Mouse (Mus musculus) stomach, embryonic 14.5 days (tissue): ENCODE measurements around the gene Zfp384. TPM values are rescaled to one million over a fixed set of nuclear protein-coding genes. Genes with fewer than 3 reads are reported as not detected.
A peak's percentile ranks its signal among the peaks of the same experiment; 100 is the strongest.

Experiments used
- ATAC-seq: fragments of 200-750 bp; cut with Nextera tagmentation; 2 replicates; pipeline ENCODE4 v1.8.0; 2017; ENCODE audit warnings: low read depth, moderate TSS enrichment; ENCODE audit not compliant: insufficient number of reproducible peaks, insufficient read depth, low FRiP score
- H3K27ac ChIP-seq: fragments of 300-500 bp; sonication (generic); 2 replicates; pipeline ENCODE4 v1.5.1; 2014; ENCODE audit warnings: mild to moderate bottlenecking, low read length, moderate library complexity, mixed read lengths
- H3K27me3 ChIP-seq: fragments of 300-500 bp; sonication (generic); 2 replicates; pipeline ENCODE4 v1.6.1; 2014; ENCODE audit warnings: low read length, control low read depth, mixed read lengths; ENCODE audit not compliant: control insufficient read depth, insufficient read depth
- H3K36me3 ChIP-seq: fragments of 300-500 bp; sonication (generic); 2 replicates; pipeline ENCODE4 v1.6.1; 2014; ENCODE audit warnings: mild to moderate bottlenecking, control low read depth, low read length, moderate library complexity, mixed read lengths; ENCODE audit not compliant: control insufficient read depth, insufficient read depth
- H3K4me1 ChIP-seq: fragments of 300-500 bp; sonication (generic); 2 replicates; pipeline ENCODE4 v1.6.1; 2014; ENCODE audit warnings: low read length, control low read depth, mixed read lengths; ENCODE audit not compliant: control insufficient read depth, insufficient read depth
- H3K4me2 ChIP-seq: fragments of 300-500 bp; sonication (generic); replicated peaks from 2 replicates; pipeline ENCODE4 v1.6.1; 2014; ENCODE audit warnings: low read depth, low read length, control low read depth
- H3K4me3 ChIP-seq: fragments of 300-500 bp; sonication (generic); 2 replicates; pipeline ENCODE4 v1.5.1; 2014; ENCODE audit warnings: low read depth, low read length, control low read depth
- H3K9ac ChIP-seq: fragments of 300-500 bp; sonication (generic); replicated peaks from 2 replicates; pipeline ENCODE4 v1.6.1; 2014; ENCODE audit warnings: low read depth, mild to moderate bottlenecking, control low read depth, low read length, moderate library complexity, mixed read lengths
- H3K9me3 ChIP-seq: fragments of 300-500 bp; sonication (generic); 2 replicates; pipeline ENCODE4 v1.6.1; 2016; ENCODE audit warnings: low read depth, low read length, control low read depth; ENCODE audit not compliant: control insufficient read depth
- WGBS: fragments of 180-500 bp; shearing (Covaris S2); extraction: QIAGEN DNeasy Blood & Tissue Kit; methylation state at CpG from one replicate; pipeline ENCODE4 v1.1.7; 2014; 5-methylcytosine and 5-hydroxymethylcytosine counted together
- polyA plus RNA-seq: library from polyadenylated mRNA; unstranded; fragments of >200 nt; fragmentation: Nextera tagmentation; extraction: Ambion mirVana; gene quantifications from 2 replicates; pipeline ENCODE4 v1.2.1, GENCODE M21; 2014

Gene Zfp384
- polyA plus RNA-seq, 1 experiment from 2014 or later: 15.7 TPM

- Histone ChIP-seq H3K36me3 (no peaks in the 10 kb centered on the region), H3K9ac (no peak overlapping the region), H3K9me3 (no peaks in the 10 kb centered on the region), H3K4me1 (no peaks in the 10 kb centered on the region), H3K27me3 (no peaks in the 10 kb centered on the region), H3K4me3 (no peak overlapping the region), H3K27ac (no peak overlapping the region), H3K4me2 (no peak overlapping the region)
- no peak for ATAC-seq
- 75% methylated on average over 8 of the region's 8 CpGs for WGBS
Measured at GRCm38 (mm10) chr6:125073825-125074224, 64.9 kb downstream of the Zfp384 start.

- peak overlapping the region; percentile 74 for H3K4me2 ChIP-seq
- no peaks in the 10 kb centered on the region for H3K9me3 ChIP-seq
- peak overlapping the region; percentile 61; the same call in 1 of the 2 replicates for H3K27ac ChIP-seq
- peaks cover 7% of the 10 kb centered on the region for H3K4me1 ChIP-seq
- 0 out of 2 replicates have a peak, but pooled peaks cover 2% of the 10 kb centered on the region for H3K27me3 ChIP-seq
- peak overlapping the region; percentile 40 for H3K9ac ChIP-seq
- H3K4me3 ChIP-seq: peak overlapping the region; percentile 38
- H3K36me3 ChIP-seq: no peaks in the 10 kb centered on the region
- ATAC-seq: peak; percentile 12; the same call in 1 of the 2 replicates
- 23% methylated on average over 25 of the region's 25 CpGs for whole genome bisulfite sequencing
Measured at GRCm38 (mm10) chr6:125081394-125081793, 72.4 kb downstream of the Zfp384 start.

- peak overlapping the region; percentile 40 for H3K9ac ChIP-seq
- 22% methylated on average over 45 of the region's 45 CpGs for WGBS
- H3K36me3 ChIP-seq: no peaks in the 10 kb centered on the region
- H3K27me3 ChIP-seq: 0 out of 2 replicates have a peak, but pooled peaks cover 2% of the 10 kb centered on the region
- peak; percentile 87 for ATAC-seq
- no peaks in the 10 kb centered on the region for H3K9me3 ChIP-seq
- peak overlapping the region; percentile 74 for H3K4me2 ChIP-seq
- peaks cover 7% of the 10 kb centered on the region for H3K4me1 ChIP-seq
- H3K4me3 ChIP-seq: peak overlapping the region; percentile 38
- H3K27ac ChIP-seq: peak overlapping the region; percentile 61; the same call in 1 of the 2 replicates
Measured at GRCm38 (mm10) chr6:125081797-125082560, 73.0 kb downstream of the Zfp384 start.

GRCm38 (mm10) chr6:125082801-125083386 is 73.9 kb downstream of the Zfp384 start:
- no peak overlapping the region for H3K4me2 ChIP-seq
- no peak overlapping the region for H3K9ac ChIP-seq
- ATAC-seq: no peak
- no peaks in the 10 kb centered on the region for H3K9me3 ChIP-seq
- no peaks in the 10 kb centered on the region for H3K36me3 ChIP-seq
- 83% methylated on average over 7 of the region's 7 CpGs for WGBS
- H3K4me1 ChIP-seq: peaks cover 7% of the 10 kb centered on the region
- no peak overlapping the region for H3K27ac ChIP-seq
- 0 out of 2 replicates have a peak, but pooled peaks cover 2% of the 10 kb centered on the region for H3K27me3 ChIP-seq
- no peak overlapping the region for H3K4me3 ChIP-seq

- no peak overlapping the region for H3K4me2 ChIP-seq
- H3K27me3 ChIP-seq: 0 out of 2 replicates have a peak, but pooled peaks cover 2% of the 10 kb centered on the region
- 3% methylated on average over 4 of the region's 4 CpGs for WGBS
- no peak overlapping the region for H3K27ac ChIP-seq
- ATAC-seq: peak; percentile 10; the same call in 1 of the 2 replicates
- H3K4me3 ChIP-seq: no peak overlapping the region
- H3K36me3 ChIP-seq: no peaks in the 10 kb centered on the region
- H3K9ac ChIP-seq: no peak overlapping the region
- H3K4me1 ChIP-seq: peaks cover 9% of the 10 kb centered on the region
- H3K9me3 ChIP-seq: no peaks in the 10 kb centered on the region
Measured at GRCm38 (mm10) chr6:125084424-125084823, 75.5 kb downstream of the Zfp384 start.

Other genes with a start within 250 kb of the Zfp384 start
- gene Eno2, start 239.5 kb upstream of the Zfp384 start, polyA plus RNA-seq: 9.5 and 9.7 TPM in 2 replicates
- gene Lrrc23, start 229.4 kb upstream of the Zfp384 start, polyA plus RNA-seq: 0.32 and 0.35 TPM in 2 replicates
- gene Spsb2, start 200.5 kb upstream of the Zfp384 start, polyA plus RNA-seq: 7.4 and 8.0 TPM in 2 replicates
- 844 and 872 TPM in 2 replicates for gene Tpi1, start 194.8 kb upstream of the Zfp384 start, polyA plus RNA-seq
- gene Usp5, start 179.7 kb upstream of the Zfp384 start, polyA plus RNA-seq: 121 and 123 TPM in 2 replicates
- gene Cdca3, start 179.6 kb upstream of the Zfp384 start, polyA plus RNA-seq: 151 and 163 TPM in 2 replicates
- gene Gnb3, start 168.9 kb upstream of the Zfp384 start, polyA plus RNA-seq: 1.4 and 1.5 TPM in 2 replicates
- 43.2 and 43.9 TPM in 2 replicates for gene P3h3, start 151.4 kb upstream of the Zfp384 start, polyA plus RNA-seq
- 0.91 and 1.0 TPM in 2 replicates for gene Gpr162, start 145.2 kb upstream of the Zfp384 start, polyA plus RNA-seq
- gene Cd4, start 120.9 kb upstream of the Zfp384 start, polyA plus RNA-seq: 0.28 and 0.43 TPM in 2 replicates
- 1.3 and 1.5 TPM in 2 replicates for gene Lag3, start 97.4 kb upstream of the Zfp384 start, polyA plus RNA-seq
- gene Ptms, start 89.0 kb upstream of the Zfp384 start, polyA plus RNA-seq: 320 TPM in 2 replicates
- 341 and 354 TPM in 2 replicates for gene Mlf2, start 77.8 kb upstream of the Zfp384 start, polyA plus RNA-seq
- gene Cops7a, start 43.6 kb upstream of the Zfp384 start, polyA plus RNA-seq: 139 and 141 TPM in 2 replicates
- gene Pianp, start 12.5 kb upstream of the Zfp384 start, polyA plus RNA-seq: 4.4 and 6.0 TPM in 2 replicates
- 118 and 119 TPM in 2 replicates for gene Ing4, start 30.6 kb downstream of the Zfp384 start, polyA plus RNA-seq
- gene Acrbp, start 40.5 kb downstream of the Zfp384 start, polyA plus RNA-seq: 15.8 and 18.6 TPM in 2 replicates
- 1.2 and 2.1 TPM in 2 replicates for gene Lpar5, start 58.8 kb downstream of the Zfp384 start, polyA plus RNA-seq
- gene Chd4, start 86.8 kb downstream of the Zfp384 start, polyA plus RNA-seq: 70.9 and 78.7 TPM in 2 replicates
- gene Nop2, start 122.8 kb downstream of the Zfp384 start, polyA plus RNA-seq: 52.3 and 55.4 TPM in 2 replicates
- 7.4 and 9.2 TPM in 2 replicates for gene Iffo1, start 136.1 kb downstream of the Zfp384 start, polyA plus RNA-seq
- 1,945 and 1,966 TPM in 2 replicates for gene Gapdh, start 157.3 kb downstream of the Zfp384 start, polyA plus RNA-seq
- 107 and 109 TPM in 2 replicates for gene Ncapd2, start 182.6 kb downstream of the Zfp384 start, polyA plus RNA-seq
- gene Mrpl51, start 182.7 kb downstream of the Zfp384 start, polyA plus RNA-seq: 193 and 202 TPM in 2 replicates
- gene Vamp1, start 206.4 kb downstream of the Zfp384 start, polyA plus RNA-seq: 3.4 and 3.7 TPM in 2 replicates
- 4.7 and 5.2 TPM in 2 replicates for gene Tapbpl, start 222.7 kb downstream of the Zfp384 start, polyA plus RNA-seq
- gene Cd27, start 227.9 kb downstream of the Zfp384 start, polyA plus RNA-seq: 2.3 and 3.1 TPM in 2 replicates